Mouse (Mus musculus): Measurements from ENCODE around the gene Polr3b. TPM values are rescaled to one million over a fixed set of nuclear protein-coding genes. Genes with fewer than 3 reads are reported as not detected.

Gene Polr3b
- polyA plus RNA-seq (2015; fragmentation: Nextera tagmentation; extraction: Ambion mirVana) = 3.3 and 4.2 TPM in 2 replicates

DNA sequence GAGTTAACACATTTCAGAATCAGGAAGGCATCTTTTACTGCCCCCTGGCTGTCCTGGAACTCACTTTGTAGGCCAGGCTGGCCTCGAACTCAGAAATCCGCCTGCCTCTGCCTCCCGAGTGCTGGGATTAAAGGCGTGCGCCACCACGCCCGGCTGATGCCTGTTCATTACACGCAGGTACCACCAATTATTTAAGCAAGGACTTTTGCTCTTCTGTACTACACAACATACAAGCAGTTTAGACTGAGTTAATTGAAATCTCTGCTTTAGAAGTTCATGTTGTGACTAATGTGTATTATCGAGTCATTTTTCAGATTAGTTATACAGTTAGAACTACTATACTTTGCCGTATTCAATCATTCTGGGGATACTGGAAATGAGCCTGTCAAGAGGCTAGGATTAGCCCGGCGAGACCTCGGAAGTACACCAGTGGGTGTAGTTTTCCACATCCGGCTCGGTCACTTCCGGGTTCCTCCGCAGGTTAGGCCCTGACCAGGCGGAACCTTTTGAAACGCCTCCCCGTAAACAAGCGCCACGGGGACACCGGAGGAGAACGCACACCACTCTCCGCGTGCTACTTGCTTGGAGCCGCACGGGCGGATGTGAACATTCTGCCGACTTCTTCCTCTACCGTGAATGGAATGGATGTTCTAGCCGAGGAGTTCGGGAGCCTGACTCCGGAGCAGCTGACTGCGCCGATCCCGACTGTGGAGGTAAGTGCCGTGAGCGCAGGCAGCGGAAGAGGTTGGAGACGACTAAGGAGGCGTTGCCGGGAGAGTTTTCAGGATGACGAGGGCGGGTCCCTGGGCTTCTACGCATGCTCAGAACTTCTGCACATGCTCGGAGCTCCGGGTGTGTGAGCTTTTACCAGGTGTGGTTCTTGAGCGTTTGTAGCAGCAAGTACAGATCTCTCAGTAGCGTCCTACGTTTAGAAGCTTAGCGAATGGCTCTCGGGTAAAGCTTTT lies at the start of gene Polr3b:
Polr3b (plus strand) TSS at position 467 of the 965 bp plus-strand sequence.
- Histone ChIP-seq H3K27ac (ENCODE audit: low read depth, low read length) (peak within 1 kb of the TSS; percentile 85), H3K27me3 (replicated peaks; ENCODE audit: control insufficient read depth, insufficient read depth, low read length) (no peaks in the 10 kb centered on the region), H3K4me2 (replicated peaks; ENCODE audit: low read depth) (peak within 1 kb of the TSS; percentile 77), H3K9ac (ENCODE audit: low read depth, low read length) (peak within 1 kb of the TSS; percentile 48), H3K4me1 (replicated peaks; ENCODE audit: control insufficient read depth, insufficient read depth, low read length) (no peaks in the 10 kb centered on the region), H3K4me3 (ENCODE audit: low read depth, low read length) (peak within 1 kb of the TSS; percentile 55), H3K36me3 (ENCODE audit: control insufficient read depth, insufficient read depth) (no peaks in the 10 kb centered on the region), H3K9me3 (ENCODE audit: control insufficient read depth) (no peaks in the 10 kb centered on the region)
- TF ChIP-seq CTCF (IDR thresholded peaks at IDR 0.05; ENCODE audit: low read depth) = peak; percentile 38
- WGBS = 6% methylated on average over 53 of the region's 53 CpGs
- ATAC-seq = peak; percentile 99

DNA sequence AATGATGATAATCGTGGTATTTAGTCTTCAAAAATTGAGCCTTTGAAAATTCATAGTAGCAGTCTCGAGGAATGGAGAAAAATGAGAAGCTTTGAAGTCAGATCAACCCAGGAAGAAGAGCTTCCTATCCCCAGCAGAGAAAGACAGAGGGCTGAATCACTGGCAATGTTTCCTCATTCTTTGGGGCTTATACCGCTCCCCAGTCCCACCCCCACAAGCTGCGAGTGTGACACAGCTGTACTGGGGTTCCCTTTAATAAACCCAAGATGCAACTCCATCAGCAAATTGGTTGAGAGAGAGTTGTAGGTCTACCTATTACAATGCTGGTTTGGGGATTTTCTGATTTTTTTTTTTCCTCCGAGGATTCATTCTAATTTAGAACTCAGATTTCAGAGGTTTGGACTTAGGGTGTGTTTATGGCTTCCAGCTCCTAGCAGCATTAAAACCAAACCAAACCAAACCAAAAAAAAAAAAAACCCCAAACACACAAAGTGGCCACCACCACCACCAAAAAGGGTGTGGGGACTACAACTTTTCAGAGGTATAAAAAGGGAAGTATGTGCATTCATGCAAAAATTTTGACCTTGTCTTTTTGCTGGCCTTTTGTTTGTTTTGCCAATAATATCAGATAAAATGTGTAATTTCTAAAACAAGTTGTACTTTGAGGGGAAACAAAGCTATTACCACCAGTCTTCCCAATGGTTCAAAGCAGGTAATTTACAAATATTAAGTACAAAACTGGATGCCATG lies 48.2 kb upstream of the Polr3b start:
- no peaks in the 10 kb centered on the region for H3K4me1 ChIP-seq (replicated peaks; ENCODE audit: control insufficient read depth, insufficient read depth, low read length)
- no peak overlapping the region for H3K4me2 ChIP-seq (replicated peaks; ENCODE audit: low read depth)
- H3K36me3 ChIP-seq (ENCODE audit: control insufficient read depth, insufficient read depth) = no peaks in the 10 kb centered on the region
- no peak for ATAC-seq
- 67% methylated on average over 5 of the region's 5 CpGs for WGBS
- H3K9ac ChIP-seq (ENCODE audit: low read depth, low read length) = no peak overlapping the region
- no peaks in the 10 kb centered on the region for H3K27me3 ChIP-seq (replicated peaks; ENCODE audit: control insufficient read depth, insufficient read depth, low read length)
- no peaks in the 10 kb centered on the region for H3K9me3 ChIP-seq (ENCODE audit: control insufficient read depth)
- H3K27ac ChIP-seq (ENCODE audit: low read depth, low read length) = no peak overlapping the region
- TF ChIP-seq CTCF (IDR thresholded peaks at IDR 0.05; ENCODE audit: low read depth) = no peak
- no peak overlapping the region for H3K4me3 ChIP-seq (ENCODE audit: low read depth, low read length)

DNA sequence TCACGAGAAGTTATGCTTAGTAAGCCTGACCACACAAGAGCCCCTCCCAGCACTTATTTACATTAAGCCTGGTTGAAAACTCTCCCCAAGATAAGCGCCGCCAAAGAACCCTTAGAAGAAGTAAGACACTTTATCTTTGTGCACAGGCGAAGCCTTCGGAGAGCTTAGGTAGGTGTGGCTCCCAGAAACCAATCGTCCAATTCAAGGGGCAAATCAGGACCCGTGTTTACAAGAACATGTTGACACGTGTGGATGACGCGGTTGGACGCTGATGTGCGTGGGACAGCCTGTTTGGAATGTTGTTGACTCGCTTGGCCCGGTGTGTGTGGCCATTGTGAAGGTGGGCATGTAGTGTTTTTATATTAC lies 46.1 kb upstream of the Polr3b start:
- under 1% methylated on average over 14 of the region's 14 CpGs for WGBS
- H3K27ac ChIP-seq (ENCODE audit: low read depth, low read length) = no peak overlapping the region; the same call in 1 of the 2 replicates
- peak overlapping the region; percentile 72; the same call in 1 of the 2 replicates for H3K9ac ChIP-seq (ENCODE audit: low read depth, low read length)

DNA sequence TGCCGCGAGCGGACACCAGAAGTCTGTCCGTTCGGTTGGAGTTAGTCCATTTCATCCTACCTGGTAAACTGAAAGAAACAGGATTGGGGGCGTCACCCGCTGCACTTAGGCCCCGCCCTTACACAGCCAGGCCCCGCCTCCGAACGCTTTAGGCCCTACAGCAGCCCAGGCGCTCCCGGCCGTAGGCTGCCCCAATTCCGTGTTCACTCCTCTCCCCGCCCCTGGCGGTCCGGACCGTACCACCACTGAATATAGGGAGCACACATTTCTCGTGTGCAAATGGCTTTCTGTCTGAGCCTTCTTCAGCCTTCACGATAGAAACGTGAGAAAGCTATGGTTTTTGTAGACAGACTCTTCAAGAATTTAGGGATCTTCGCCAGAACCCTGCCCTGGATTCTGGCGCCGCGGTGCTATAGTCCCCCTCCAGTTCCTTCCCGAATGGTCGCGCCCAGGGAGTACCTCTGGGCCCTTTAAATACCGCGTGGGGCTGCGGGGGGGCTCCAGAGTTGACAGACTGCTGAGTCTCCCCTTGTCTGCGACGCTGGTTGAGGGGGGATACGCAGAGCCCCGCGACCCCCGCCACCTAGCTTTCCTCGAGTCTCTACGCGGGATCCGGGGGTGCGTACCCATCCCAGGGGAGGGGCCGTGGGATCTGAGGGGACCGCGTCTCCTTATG lies 45.6 kb upstream of the Polr3b start, which contains the start of gene Tcp11l2:
Tcp11l2 (plus strand) TSS at position 232 of the 676 bp plus-strand sequence.
- Histone ChIP-seq H3K27ac (ENCODE audit: low read depth, low read length) (peak within 1 kb of the TSS; percentile 51), H3K27me3 (replicated peaks; ENCODE audit: control insufficient read depth, insufficient read depth, low read length) (no peaks in the 10 kb centered on the region), H3K36me3 (ENCODE audit: control insufficient read depth, insufficient read depth) (no peaks in the 10 kb centered on the region), H3K9ac (ENCODE audit: low read depth, low read length) (peak within 1 kb of the TSS; percentile 72), H3K4me1 (replicated peaks; ENCODE audit: control insufficient read depth, insufficient read depth, low read length) (no peaks in the 10 kb centered on the region), H3K4me3 (ENCODE audit: low read depth, low read length) (peak within 1 kb of the TSS; percentile 78), H3K9me3 (ENCODE audit: control insufficient read depth) (no peaks in the 10 kb centered on the region), H3K4me2 (replicated peaks; ENCODE audit: low read depth) (peak within 1 kb of the TSS; percentile 94)
- TF ChIP-seq CTCF (IDR thresholded peaks at IDR 0.05; ENCODE audit: low read depth) = 0 out of 2 replicates have a peak, but pooled peaks have one; percentile 34
- 1% methylated on average over 46 of the region's 46 CpGs for WGBS
- peak; percentile 99 for ATAC-seq

More for the DNA sequence above, 46.1 kb upstream of the Polr3b start:
- ATAC-seq = peak; percentile 76
- H3K4me3 ChIP-seq (ENCODE audit: low read depth, low read length) = peak overlapping the region; percentile 78
- H3K36me3 ChIP-seq (ENCODE audit: control insufficient read depth, insufficient read depth) = no peaks in the 10 kb centered on the region
- no peaks in the 10 kb centered on the region for H3K9me3 ChIP-seq (ENCODE audit: control insufficient read depth)
- peak overlapping the region; percentile 94 for H3K4me2 ChIP-seq (replicated peaks; ENCODE audit: low read depth)
- H3K4me1 ChIP-seq (replicated peaks; ENCODE audit: control insufficient read depth, insufficient read depth, low read length) = no peaks in the 10 kb centered on the region
- TF ChIP-seq CTCF (IDR thresholded peaks at IDR 0.05; ENCODE audit: low read depth) = no peak
- H3K27me3 ChIP-seq (replicated peaks; ENCODE audit: control insufficient read depth, insufficient read depth, low read length) = no peaks in the 10 kb centered on the region

DNA sequence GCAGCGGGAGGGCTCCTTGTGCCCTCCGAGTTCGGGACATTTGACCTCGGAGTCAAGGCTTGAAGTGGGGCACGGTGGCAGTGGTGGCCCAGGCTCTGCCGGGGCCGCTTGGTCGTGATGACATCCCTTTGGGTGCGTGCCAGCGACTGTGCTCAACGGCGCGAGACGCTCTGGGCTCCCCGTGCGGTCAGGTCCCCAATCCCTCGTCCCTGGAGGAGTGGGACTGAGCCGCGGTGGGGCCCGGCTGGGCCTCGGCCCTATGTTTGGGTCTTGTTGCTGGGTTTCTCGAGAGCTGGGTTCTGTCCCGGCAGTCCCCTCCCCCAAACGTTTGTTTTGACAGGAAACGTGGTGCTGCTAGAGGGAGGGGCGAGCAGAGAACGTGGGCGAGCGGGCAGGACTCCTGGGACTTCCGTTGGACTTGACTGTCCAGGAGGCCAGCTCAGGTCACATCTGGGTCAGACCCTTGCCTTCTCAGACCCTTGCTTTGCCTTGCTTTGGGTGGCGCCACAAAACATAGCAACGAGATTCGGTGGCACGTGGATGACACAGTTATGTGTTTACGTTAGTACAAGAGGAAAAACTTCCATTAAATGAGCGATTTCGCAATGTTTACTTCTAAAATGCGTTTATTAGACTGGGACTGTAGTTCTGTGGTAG lies 44.9 kb upstream of the Polr3b start:
- H3K9ac ChIP-seq (ENCODE audit: low read depth, low read length) = peak overlapping the region; percentile 72
- H3K27ac ChIP-seq (ENCODE audit: low read depth, low read length) = peak overlapping the region; percentile 51
- no peaks in the 10 kb centered on the region for H3K4me1 ChIP-seq (replicated peaks; ENCODE audit: control insufficient read depth, insufficient read depth, low read length)
- TF ChIP-seq CTCF (IDR thresholded peaks at IDR 0.05; ENCODE audit: low read depth) = no peak
- ATAC-seq = peak; percentile 29
- H3K36me3 ChIP-seq (ENCODE audit: control insufficient read depth, insufficient read depth) = no peaks in the 10 kb centered on the region
- no peaks in the 10 kb centered on the region for H3K27me3 ChIP-seq (replicated peaks; ENCODE audit: control insufficient read depth, insufficient read depth, low read length)
- under 1% methylated on average over 38 of the region's 38 CpGs for WGBS
- peak overlapping the region; percentile 78 for H3K4me3 ChIP-seq (ENCODE audit: low read depth, low read length)
- no peaks in the 10 kb centered on the region for H3K9me3 ChIP-seq (ENCODE audit: control insufficient read depth)
- peak overlapping the region; percentile 94 for H3K4me2 ChIP-seq (replicated peaks; ENCODE audit: low read depth)
